29 mouse cellular contexts compared by ENCODE assay signal in the genomic region with DNA sequence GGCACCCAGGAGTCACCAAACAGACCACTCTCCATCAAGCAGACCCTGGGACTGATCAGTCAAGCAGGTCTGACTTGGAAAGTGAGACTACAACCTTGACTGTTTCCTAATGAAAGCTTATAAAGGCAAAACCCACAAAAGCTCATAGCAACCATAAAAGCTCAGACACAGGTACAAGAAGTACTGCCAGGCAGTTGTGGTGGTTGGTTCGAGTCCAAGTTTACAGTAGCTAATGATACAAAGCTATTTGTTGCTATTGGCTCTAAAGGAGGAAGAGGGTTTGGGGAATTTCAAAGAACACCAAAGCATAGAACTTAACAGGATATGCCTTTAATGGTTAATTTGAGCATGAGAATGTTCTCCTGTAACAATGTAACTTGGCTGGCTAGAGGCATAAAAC. TPM values are rescaled to one million over a fixed set of nuclear protein-coding genes. Genes with fewer than 3 reads are reported as not detected.
"Had no signal": no experiment of that assay in that cellular context is flagged by ENCODE, and none has a peak within 500 bp of the region (broad histone marks: within the 10 kb centered on the region; RNA-seq: fewer than 3 reads in every experiment).

No protein-coding gene starts in this region.

- DNase-seq: kidney, adult 8-10 months; kidney, postnatal 14 days; kidney, postnatal 4 days; layer of hippocampus, adult 9-11 months; layer of hippocampus, postnatal 36 days; lung, adult 18-20 months; lung, postnatal 10 days; lung, postnatal 36 days; thymus, adult 2 months; thymus, postnatal 14 days; thymus, postnatal 4 days had no signal

- H3K27me3 ChIP-seq: kidney, embryonic 15.5 days; limb, embryonic 12.5 days; liver, embryonic 15.5 days; lung, embryonic 15.5 days; midbrain, embryonic 13.5 days; neural tube, embryonic 13.5 days had no signal

- H3K27ac ChIP-seq: kidney, embryonic 15.5 days; layer of hippocampus, adult 2 months; left cerebral cortex, adult 2 months; limb, embryonic 12.5 days; liver, embryonic 12.5 days; liver, embryonic 15.5 days; lung, embryonic 15.5 days; midbrain, embryonic 10.5 days; midbrain, embryonic 13.5 days; neural tube, embryonic 13.5 days; stomach, postnatal 0 days had no signal

- H3K9ac ChIP-seq: kidney, embryonic 15.5 days; limb, embryonic 12.5 days; liver, embryonic 12.5 days; liver, embryonic 15.5 days; lung, embryonic 15.5 days; midbrain, embryonic 13.5 days; neural tube, embryonic 13.5 days had no signal

- H3K4me1 ChIP-seq: kidney, embryonic 15.5 days; limb, embryonic 12.5 days; liver, embryonic 12.5 days; liver, embryonic 15.5 days; lung, embryonic 15.5 days; megakaryocyte, embryonic 14.5 days; midbrain, embryonic 10.5 days; midbrain, embryonic 13.5 days; neural tube, embryonic 13.5 days had no signal

- H3K36me3 ChIP-seq: kidney, embryonic 15.5 days; limb, embryonic 12.5 days; liver, embryonic 12.5 days; liver, embryonic 15.5 days; lung, embryonic 15.5 days; midbrain, embryonic 10.5 days; midbrain, embryonic 13.5 days; neural tube, embryonic 13.5 days had no signal

- H3K4me2 ChIP-seq: kidney, embryonic 15.5 days; limb, embryonic 12.5 days; liver, embryonic 12.5 days; liver, embryonic 15.5 days; lung, embryonic 15.5 days; midbrain, embryonic 13.5 days; neural tube, embryonic 13.5 days had no signal

- ATAC-seq: intestine, postnatal 0 days; liver, embryonic 12.5 days; midbrain, embryonic 13.5 days; midbrain, embryonic 16.5 days had no signal

- H3K4me3 ChIP-seq: kidney, embryonic 15.5 days; layer of hippocampus, adult 2 months; left cerebral cortex, adult 2 months; limb, embryonic 12.5 days; liver, embryonic 12.5 days; liver, embryonic 15.5 days; lung, embryonic 15.5 days; megakaryocyte, embryonic 14.5 days; midbrain, embryonic 10.5 days; midbrain, embryonic 13.5 days; myocyte; neural tube, embryonic 13.5 days had no signal

- H3K9me3 ChIP-seq: kidney, embryonic 15.5 days; limb, embryonic 12.5 days; liver, embryonic 12.5 days; liver, embryonic 15.5 days; lung, embryonic 15.5 days; megakaryocyte, embryonic 14.5 days; midbrain, embryonic 10.5 days; midbrain, embryonic 13.5 days; neural tube, embryonic 13.5 days had no signal

RNA-seq across cellular contexts. Expression of a gene that starts 30.1 kb away (rescaled TPM):
- total RNA-seq: monocyte, adult 5-6 weeks; neutrophil, adult 5-6 weeks had no signal
- polyA plus RNA-seq: intestine, postnatal 0 days; kidney, embryonic 15.5 days; liver, embryonic 12.5 days; liver, embryonic 15.5 days; lung, embryonic 15.5 days; midbrain, embryonic 10.5 days; midbrain, embryonic 13.5 days; myocyte; stomach, embryonic 14.5 days; stomach, postnatal 0 days; thymus, adult 2 months had no signal
